Mouse (Mus musculus) kidney, postnatal 0 days (tissue): ENCODE data around the gene Adrb1. TPM values are rescaled to one million over a fixed set of nuclear protein-coding genes. Genes with fewer than 3 reads are reported as not detected.
"Not testable (repeated sequence)": the region's sequence is repeated elsewhere in the genome, so short reads cannot be mapped to it uniquely, and the experiment has no call there.

Source experiments
- ATAC-seq: fragments of 200-750 bp; cut with Nextera tagmentation; replicated peaks from 2 replicates; pipeline ENCODE4 v1.8.0; 2017; ENCODE audit warnings: low read depth, moderate number of reproducible peaks, moderate TSS enrichment, moderate library complexity; ENCODE audit not compliant: low FRiP score
- DNase-seq: peaks from one replicate; pipeline ENCODE4 v3.0.0-alpha.2; 2016; ENCODE audit warnings: low spot score
- H3K27ac ChIP-seq: fragments of 300-500 bp; sonication (generic); 2 replicates; pipeline ENCODE4 v1.5.1; 2014; ENCODE audit warnings: mild to moderate bottlenecking
- H3K27me3 ChIP-seq: fragments of 300-500 bp; sonication (generic); 2 replicates; pipeline ENCODE4 v1.6.1; 2014; ENCODE audit warnings: low read length, mixed read lengths; ENCODE audit not compliant: insufficient read depth
- H3K36me3 ChIP-seq: fragments of 300-500 bp; sonication (generic); 2 replicates; pipeline ENCODE4 v1.6.1; 2014; ENCODE audit warnings: low read length, mixed read lengths; ENCODE audit not compliant: insufficient read depth
- H3K4me1 ChIP-seq: fragments of 300-500 bp; sonication (generic); replicated peaks from 2 replicates; pipeline ENCODE4 v1.6.1; 2014; ENCODE audit warnings: antibody characterized with exemption, low read length, mixed read lengths; ENCODE audit not compliant: insufficient read depth
- H3K4me2 ChIP-seq: fragments of 300-500 bp; sonication (generic); 2 replicates; pipeline ENCODE4 v1.6.1; 2014; ENCODE audit warnings: mild to moderate bottlenecking, low read length, moderate library complexity, mixed read lengths
- H3K4me3 ChIP-seq: fragments of 300-500 bp; sonication (generic); replicated peaks from 2 replicates; pipeline ENCODE4 v1.5.1; 2014; ENCODE audit warnings: low read depth, low read length
- H3K9ac ChIP-seq: fragments of 300-500 bp; sonication (generic); 2 replicates; pipeline ENCODE4 v1.6.1; 2014; ENCODE audit warnings: low read depth, low read length
- H3K9me3 ChIP-seq: fragments of 300-500 bp; sonication (generic); replicated peaks from 2 replicates; pipeline ENCODE4 v1.6.1; 2016; ENCODE audit warnings: low read length, inconsistent platforms, mixed read lengths
- CTCF ChIP-seq: IDR thresholded peaks from 2 replicates; pipeline ENCODE4 v1.5.1; 2016; ENCODE audit warnings: antibody characterized with exemption, low read depth, mild to moderate bottlenecking, moderate library complexity
- WGBS: fragments of 180-500 bp; shearing (Covaris S2); extraction: QIAGEN DNeasy Blood & Tissue Kit; methylation state at CpG from one replicate; pipeline ENCODE4 v1.1.7; 2014; 5-methylcytosine and 5-hydroxymethylcytosine counted together
- polyA plus RNA-seq: library from polyadenylated mRNA; unstranded; fragments of >200 nt; fragmentation: Nextera tagmentation; extraction: Ambion mirVana; gene quantifications from 2 replicates; pipeline ENCODE4 v1.2.1, GENCODE M21; 2015

The Adrb1 gene
- polyA plus RNA-seq, 1 experiment from 2014 or later, result 0.55 TPM

DNA sequence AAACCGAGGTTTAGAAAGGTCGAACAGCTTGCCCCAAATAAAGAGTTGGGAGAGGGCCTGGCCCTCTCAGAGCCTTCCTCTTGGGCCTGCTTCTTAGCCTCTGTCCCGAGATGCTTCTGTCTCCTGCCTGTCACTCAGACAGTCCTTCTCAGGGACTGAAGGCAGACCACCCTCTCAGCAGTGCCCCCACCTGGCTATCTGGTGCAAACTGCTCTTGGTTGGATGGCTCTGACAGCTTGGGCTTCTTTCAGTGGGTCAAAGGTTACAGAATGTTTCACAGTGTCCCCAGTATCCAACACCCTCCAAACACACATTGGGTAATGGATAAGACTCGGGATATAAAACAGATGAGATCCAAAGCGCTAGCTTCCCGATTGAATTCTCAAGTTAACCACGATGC, 23.1 kb downstream of the Adrb1 start:
- no peak for DNase-seq
- TF ChIP-seq CTCF, result peak; percentile 22; the same call in 1 of the 2 replicates
- H3K36me3 ChIP-seq, result no peaks in the 10 kb centered on the region
- H3K27me3 ChIP-seq, result no peaks in the 10 kb centered on the region
- H3K4me2 ChIP-seq, result no peak overlapping the region
- H3K9me3 ChIP-seq, result no peaks in the 10 kb centered on the region
- H3K4me3 ChIP-seq, result no peak overlapping the region
- no peak overlapping the region for H3K27ac ChIP-seq
- peaks cover 5% of the 10 kb centered on the region; the same call in 1 of the 2 replicates for H3K4me1 ChIP-seq
- WGBS, result 77% methylated on average over 7 of the region's 7 CpGs
- no peak overlapping the region for H3K9ac ChIP-seq
- ATAC-seq, result no peak

- no peak overlapping the region for H3K27ac ChIP-seq
- H3K27me3 ChIP-seq, result no peaks in the 10 kb centered on the region
- H3K9me3 ChIP-seq, result no peaks in the 10 kb centered on the region
- H3K36me3 ChIP-seq, result no peaks in the 10 kb centered on the region
- H3K4me1 ChIP-seq, result peaks cover 7% of the 10 kb centered on the region; the same call in 1 of the 2 replicates
- no peak for TF ChIP-seq CTCF
- H3K4me3 ChIP-seq, result no peak overlapping the region
- WGBS, result 77% methylated on average over 6 of the region's 6 CpGs
- H3K9ac ChIP-seq, result no peak overlapping the region
- DNase-seq (no peak), ATAC-seq (no peak)
- H3K4me2 ChIP-seq, result no peak overlapping the region
Measured at GRCm38 (mm10) chr19:56745528-56745927, 23.5 kb downstream of the Adrb1 start.

GRCm38 (mm10) chr19:56746618-56747017, 24.6 kb downstream of the Adrb1 start:
- H3K36me3 ChIP-seq, result no peaks in the 10 kb centered on the region
- no peak overlapping the region for H3K9ac ChIP-seq
- H3K27me3 ChIP-seq, result no peaks in the 10 kb centered on the region
- no peak for ATAC-seq
- H3K9me3 ChIP-seq, result no peaks in the 10 kb centered on the region
- H3K4me1 ChIP-seq, result peaks cover 7% of the 10 kb centered on the region; the same call in 1 of the 2 replicates
- 80% methylated on average over 9 of the region's 9 CpGs for WGBS
- no peak overlapping the region for H3K27ac ChIP-seq
- no peak for TF ChIP-seq CTCF
- H3K4me2 ChIP-seq, result no peak overlapping the region
- no peak overlapping the region for H3K4me3 ChIP-seq
- no peak for DNase-seq

- H3K27ac ChIP-seq, result no peak overlapping the region
- WGBS, result 34% methylated on average over 10 of the region's 10 CpGs
- H3K9ac ChIP-seq, result no peak overlapping the region
- no peak for TF ChIP-seq CTCF
- H3K27me3 ChIP-seq, result no peaks in the 10 kb centered on the region
- DNase-seq (peak; percentile 47), ATAC-seq (no peak)
- no peak overlapping the region for H3K4me3 ChIP-seq
- no peaks in the 10 kb centered on the region for H3K36me3 ChIP-seq
- H3K4me1 ChIP-seq, result peaks cover 7% of the 10 kb centered on the region; the same call in 1 of the 2 replicates
- H3K9me3 ChIP-seq, result no peaks in the 10 kb centered on the region
- peak overlapping the region; percentile 8; the same call in 1 of the 2 replicates for H3K4me2 ChIP-seq
Measured at GRCm38 (mm10) chr19:56747878-56748277, 25.9 kb downstream of the Adrb1 start.

GRCm38 (mm10) chr19:56749343-56749742, 27.3 kb downstream of the Adrb1 start:
- H3K4me3 ChIP-seq, result no peak overlapping the region
- H3K9ac ChIP-seq, result no peak overlapping the region
- ATAC-seq (no peak), DNase-seq (peak; percentile 60)
- H3K36me3 ChIP-seq, result no peaks in the 10 kb centered on the region
- no peak overlapping the region for H3K4me2 ChIP-seq
- no peaks in the 10 kb centered on the region for H3K27me3 ChIP-seq
- no peak for TF ChIP-seq CTCF
- no peak overlapping the region for H3K27ac ChIP-seq
- 23% methylated on average over 3 of the region's 3 CpGs for whole genome bisulfite sequencing
- H3K4me1 ChIP-seq, result peaks cover 7% of the 10 kb centered on the region; the same call in 1 of the 2 replicates
- H3K9me3 ChIP-seq, result no peaks in the 10 kb centered on the region

DNA sequence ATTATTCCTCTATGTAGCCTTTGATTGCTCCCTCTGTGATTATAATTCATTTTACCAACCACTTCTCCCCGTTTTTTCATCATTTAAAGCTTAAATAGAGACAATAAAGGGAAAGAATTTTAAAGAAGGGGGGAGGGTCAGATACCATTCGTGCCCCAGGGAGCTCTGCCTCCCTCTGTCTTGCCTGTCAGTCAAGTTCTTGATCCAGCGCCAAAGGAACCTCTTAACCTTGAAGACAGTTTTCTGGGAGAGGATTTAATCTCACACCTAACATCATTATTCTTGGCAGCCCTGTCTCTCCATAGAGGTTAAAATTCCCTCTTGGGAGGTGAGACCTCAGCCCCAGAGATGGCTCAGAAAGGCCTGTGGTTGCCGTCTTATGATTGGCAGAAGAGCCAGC, 28.7 kb downstream of the Adrb1 start:
- TF ChIP-seq CTCF, result no peak
- no peak overlapping the region for H3K27ac ChIP-seq
- H3K9me3 ChIP-seq, result no peaks in the 10 kb centered on the region
- no peaks in the 10 kb centered on the region for H3K27me3 ChIP-seq
- H3K4me3 ChIP-seq, result no peak overlapping the region
- no peaks in the 10 kb centered on the region for H3K36me3 ChIP-seq
- H3K9ac ChIP-seq, result no peak overlapping the region
- WGBS, result 54% methylated on average over 4 of the region's 4 CpGs
- DNase-seq (no peak), ATAC-seq (no peak)
- H3K4me2 ChIP-seq, result no peak overlapping the region
- H3K4me1 ChIP-seq, result peaks cover 7% of the 10 kb centered on the region; the same call in 1 of the 2 replicates

DNA sequence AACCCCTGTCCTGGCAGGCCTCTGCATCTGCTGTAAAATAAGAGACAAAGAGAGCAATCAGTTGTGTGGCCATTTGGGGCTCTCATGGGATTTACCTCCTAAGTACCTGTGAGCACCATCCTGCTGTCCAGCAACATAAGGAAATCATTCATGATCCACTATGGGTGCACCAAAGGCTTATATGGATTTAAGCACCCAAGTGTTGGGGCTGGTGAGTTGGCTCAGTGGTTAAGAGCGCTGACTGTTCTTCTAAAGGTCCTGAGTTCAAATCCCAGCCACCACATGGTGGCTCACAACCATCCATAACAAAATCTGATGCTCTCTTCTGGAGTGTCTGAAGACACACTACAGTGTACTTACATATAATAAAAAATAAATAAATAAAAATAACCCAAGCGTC, 32.5 kb downstream of the Adrb1 start:
- H3K9me3 ChIP-seq, ATAC-seq, H3K36me3 ChIP-seq, H3K4me1 ChIP-seq, H3K27me3 ChIP-seq, H3K9ac ChIP-seq, H3K4me2 ChIP-seq, H3K4me3 ChIP-seq, H3K27ac ChIP-seq, DNase-seq: not testable (repeated sequence)
- WGBS, result 93% methylated on average over 2 of the region's 2 CpGs
